Mouse (Mus musculus) olfactory bulb, adult 2 months (tissue): ENCODE data around the gene Cfap161. TPM values are rescaled to one million over a fixed set of nuclear protein-coding genes. Genes with fewer than 3 reads are reported as not detected.

Experiments
- H3K27ac ChIP-seq: fragments of 200-500 bp; 2 replicates; pipeline ENCODE4 v1.5.1; 2012; ENCODE audit warnings: low read depth, low read length; ENCODE audit not compliant: insufficient read depth
- H3K4me1 ChIP-seq: fragments of 200-500 bp; 2 replicates; pipeline ENCODE4 v1.6.1; 2012; ENCODE audit warnings: low read length; ENCODE audit not compliant: control insufficient read depth, insufficient read depth
- H3K4me3 ChIP-seq: fragments of 200-500 bp; 2 replicates; pipeline ENCODE4 v1.5.1; 2012; ENCODE audit warnings: mild to moderate bottlenecking, low read depth, low read length, moderate library complexity; ENCODE audit not compliant: insufficient read depth
- CTCF ChIP-seq: fragments of 200-500 bp; IDR thresholded peaks from 2 replicates; pipeline ENCODE4 v1.5.1; 2012; ENCODE audit warnings: low read depth, mild to moderate bottlenecking, low read length, moderate library complexity; ENCODE audit not compliant: insufficient read depth
- POLR2A ChIP-seq: fragments of 200-500 bp; IDR thresholded peaks from 2 replicates; pipeline ENCODE4 v1.6.1; 2012; ENCODE audit warnings: mild to moderate bottlenecking, low read depth, low read length, moderate library complexity; ENCODE audit not compliant: insufficient read depth
- WGBS: fragments of 180-500 bp; shearing (Covaris S2); methylation state at CpG from one replicate; pipeline ENCODE4 v1.1.7; 2018; 5-methylcytosine and 5-hydroxymethylcytosine counted together
- polyA plus RNA-seq: library from polyadenylated mRNA; stranded (reverse); fragments of >200 nt; gene quantifications from 2 replicates; pipeline ENCODE4 v1.2.4, GENCODE M21; 2012; ENCODE audit warnings: low replicate concordance; ENCODE audit not compliant: missing spikeins, insufficient read depth, insufficient read length

Gene Cfap161
- polyA plus RNA-seq, 1 experiment = not detected

DNA sequence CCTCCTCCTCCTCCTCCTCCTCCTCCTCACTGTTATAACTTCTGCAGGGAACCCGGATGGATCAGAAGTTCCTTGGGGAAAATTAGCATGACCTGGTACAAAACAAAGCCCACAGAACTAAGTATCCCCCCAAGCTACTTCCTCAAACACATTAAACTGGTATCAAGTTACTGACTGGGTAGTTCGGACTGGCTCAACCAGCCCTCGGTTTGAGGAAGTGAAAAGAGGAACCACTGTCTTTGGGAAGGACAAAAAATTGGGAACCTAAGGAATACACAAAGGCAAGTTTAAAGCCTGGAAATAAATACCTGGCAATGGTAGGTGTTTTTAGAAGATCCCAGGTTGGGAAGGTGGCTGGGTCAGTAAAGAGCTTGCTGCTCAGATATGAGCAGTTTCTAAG, 15.0 kb upstream of the Cfap161 start:
- Histone ChIP-seq H3K4me1 (peaks cover 10% of the 10 kb centered on the region), H3K27ac (no peak overlapping the region), H3K4me3 (no peak overlapping the region)
- 58% methylated on average over 3 of the region's 3 CpGs for WGBS
- no peak for TF ChIP-seq CTCF
- no peak for TF ChIP-seq POLR2A

DNA sequence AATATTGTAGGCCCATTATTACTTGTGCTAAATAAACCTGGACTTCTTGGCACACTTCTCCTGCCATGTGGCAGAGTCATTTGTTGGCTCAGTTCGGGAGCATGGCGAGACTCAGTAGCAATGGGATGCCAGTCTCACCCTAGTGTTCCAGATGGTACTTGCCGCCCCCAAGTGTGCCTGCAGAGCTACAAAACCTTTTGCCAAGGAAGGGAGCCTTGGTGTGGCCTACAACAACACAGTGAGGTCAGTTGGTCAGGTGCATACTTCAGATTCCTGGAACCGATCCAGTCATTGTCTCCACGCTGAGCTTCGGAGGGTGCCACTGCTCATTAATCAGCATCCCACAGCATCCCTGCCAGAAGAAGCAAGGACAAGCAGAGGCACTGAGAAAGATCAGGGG, 14.4 kb upstream of the Cfap161 start:
- peaks cover 10% of the 10 kb centered on the region for H3K4me1 ChIP-seq
- no peak overlapping the region for H3K27ac ChIP-seq
- no peak overlapping the region for H3K4me3 ChIP-seq
- 41% methylated on average over 6 of the region's 6 CpGs for WGBS
- no peak for TF ChIP-seq CTCF
- TF ChIP-seq POLR2A = no peak

DNA sequence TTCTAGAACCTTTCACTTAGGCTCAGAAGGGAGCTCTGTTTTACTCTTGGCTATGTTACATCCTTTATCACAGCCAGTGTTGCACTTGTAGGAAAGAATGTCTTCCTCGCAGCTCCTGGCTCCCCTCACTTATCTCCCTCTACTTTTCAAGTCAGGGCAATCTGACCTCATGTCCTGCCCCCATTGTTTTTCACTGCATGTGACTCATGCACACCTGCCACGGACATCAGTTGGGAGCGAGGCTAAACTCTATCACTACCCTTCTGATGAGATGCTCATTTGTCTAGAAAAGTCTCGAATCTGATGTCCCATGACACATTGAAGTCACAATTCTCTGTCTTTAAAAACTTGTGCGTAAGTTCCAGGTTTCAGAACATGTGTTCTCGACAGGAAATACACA, 12.3 kb upstream of the Cfap161 start:
- TF ChIP-seq POLR2A (no peak), CTCF (no peak)
- H3K4me1 ChIP-seq = peaks cover 10% of the 10 kb centered on the region
- H3K4me3 ChIP-seq = no peak overlapping the region
- 80% methylated on average over 6 of the region's 6 CpGs for WGBS
- H3K27ac ChIP-seq = no peak overlapping the region

DNA sequence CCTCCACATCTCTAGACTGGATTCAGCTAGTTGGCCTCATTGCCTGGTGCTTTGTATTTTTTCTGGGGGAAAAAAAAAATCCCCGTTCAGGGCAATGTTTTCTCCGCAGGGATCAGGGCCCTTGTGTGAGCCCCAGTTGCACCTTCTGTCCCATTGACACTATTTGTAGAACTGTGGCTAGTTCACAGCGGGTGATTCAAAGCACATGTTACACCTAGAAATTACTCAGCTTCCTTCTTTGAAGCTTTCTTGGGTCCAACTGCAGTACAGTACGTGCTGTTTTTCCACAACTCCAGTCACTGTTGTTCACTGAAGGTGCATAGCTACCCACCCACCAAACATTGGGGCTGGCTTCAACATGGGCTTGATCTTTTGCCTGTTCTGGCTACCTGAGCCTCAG, 9.1 kb upstream of the Cfap161 start:
- 0 out of 2 replicates have a peak, but pooled peaks cover 2% of the 10 kb centered on the region for H3K4me1 ChIP-seq
- WGBS = 86% methylated on average over 4 of the region's 4 CpGs
- no peak overlapping the region for H3K4me3 ChIP-seq
- TF ChIP-seq CTCF (no peak), POLR2A (no peak)
- H3K27ac ChIP-seq = no peak overlapping the region

DNA sequence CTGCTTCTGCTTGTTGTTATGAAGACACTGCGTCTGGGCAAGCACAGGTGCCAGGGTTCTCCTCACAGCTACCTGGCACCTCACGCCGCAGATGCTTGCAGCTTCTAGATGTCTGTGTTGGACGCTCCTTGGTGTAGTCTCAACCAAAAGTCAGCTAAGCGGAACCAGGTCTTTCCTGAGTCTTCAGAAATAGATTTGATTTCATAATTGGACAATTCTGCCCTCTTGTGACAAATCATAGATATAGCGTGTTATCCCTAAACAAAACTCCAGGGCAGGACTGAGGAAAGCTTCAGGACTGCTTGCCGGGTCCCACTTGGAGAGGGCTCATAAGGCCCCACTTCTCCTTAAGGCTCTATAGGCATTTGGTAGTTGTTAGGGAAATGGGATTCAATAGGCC, 7.8 kb upstream of the Cfap161 start:
- Histone ChIP-seq H3K4me3 (no peak overlapping the region), H3K4me1 (0 out of 2 replicates have a peak, but pooled peaks cover 2% of the 10 kb centered on the region), H3K27ac (no peak overlapping the region)
- TF ChIP-seq POLR2A (no peak), CTCF (peak; percentile 20; the same call in 1 of the 2 replicates)
- WGBS = 59% methylated on average over 7 of the region's 7 CpGs

DNA sequence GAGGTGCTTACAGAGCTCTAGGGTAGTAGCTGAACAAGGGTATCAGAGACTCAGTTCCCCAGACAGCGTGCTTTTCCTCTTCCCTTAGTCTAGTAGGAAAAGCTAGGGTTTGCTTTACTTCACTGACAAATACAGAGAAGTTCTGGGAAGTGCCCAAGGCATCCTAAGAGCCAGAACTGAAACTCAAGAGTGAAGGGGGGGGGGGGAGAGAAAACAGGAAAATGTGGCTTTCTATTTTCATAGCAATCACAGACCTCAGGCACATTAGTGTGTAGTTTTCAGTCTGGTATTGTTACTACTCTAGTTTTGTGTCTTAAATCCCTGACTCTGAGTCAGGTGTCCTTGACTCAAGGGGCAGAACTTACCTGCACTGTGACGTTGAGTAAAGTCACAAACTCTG, 7.3 kb upstream of the Cfap161 start:
- TF ChIP-seq POLR2A = no peak
- no peak for TF ChIP-seq CTCF

DNA sequence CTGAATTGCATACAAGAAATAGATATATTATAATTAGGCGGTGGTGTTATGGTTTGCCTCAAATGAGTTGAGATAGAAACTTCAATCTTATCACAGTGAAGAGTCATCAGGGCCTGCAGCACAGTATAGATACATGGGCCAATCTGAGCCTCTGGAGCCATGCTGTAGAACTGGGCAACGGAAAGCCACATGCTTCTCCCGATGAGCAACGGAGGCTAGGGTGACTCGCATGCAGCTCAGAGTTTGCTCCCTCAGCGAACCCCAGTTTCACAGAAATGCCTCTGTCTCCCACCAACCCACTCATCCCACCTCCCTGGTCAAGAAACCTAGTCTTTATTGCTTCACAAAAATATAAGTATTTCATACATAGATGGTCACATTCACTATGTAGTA, 6.8 kb upstream of the Cfap161 start:
- TF ChIP-seq CTCF = no peak
- no peak for TF ChIP-seq POLR2A
- H3K4me1 ChIP-seq = 0 out of 2 replicates have a peak, but pooled peaks cover 2% of the 10 kb centered on the region
- H3K27ac ChIP-seq = no peak overlapping the region
- WGBS = 94% methylated on average over 6 of the region's 6 CpGs
- H3K4me3 ChIP-seq = no peak overlapping the region

More for the DNA sequence above, 7.3 kb upstream of the Cfap161 start:
- Histone ChIP-seq H3K4me3 (no peak overlapping the region), H3K27ac (no peak overlapping the region), H3K4me1 (0 out of 2 replicates have a peak, but pooled peaks cover 2% of the 10 kb centered on the region)
- WGBS = 92% methylated on average over 2 of the region's 2 CpGs

DNA sequence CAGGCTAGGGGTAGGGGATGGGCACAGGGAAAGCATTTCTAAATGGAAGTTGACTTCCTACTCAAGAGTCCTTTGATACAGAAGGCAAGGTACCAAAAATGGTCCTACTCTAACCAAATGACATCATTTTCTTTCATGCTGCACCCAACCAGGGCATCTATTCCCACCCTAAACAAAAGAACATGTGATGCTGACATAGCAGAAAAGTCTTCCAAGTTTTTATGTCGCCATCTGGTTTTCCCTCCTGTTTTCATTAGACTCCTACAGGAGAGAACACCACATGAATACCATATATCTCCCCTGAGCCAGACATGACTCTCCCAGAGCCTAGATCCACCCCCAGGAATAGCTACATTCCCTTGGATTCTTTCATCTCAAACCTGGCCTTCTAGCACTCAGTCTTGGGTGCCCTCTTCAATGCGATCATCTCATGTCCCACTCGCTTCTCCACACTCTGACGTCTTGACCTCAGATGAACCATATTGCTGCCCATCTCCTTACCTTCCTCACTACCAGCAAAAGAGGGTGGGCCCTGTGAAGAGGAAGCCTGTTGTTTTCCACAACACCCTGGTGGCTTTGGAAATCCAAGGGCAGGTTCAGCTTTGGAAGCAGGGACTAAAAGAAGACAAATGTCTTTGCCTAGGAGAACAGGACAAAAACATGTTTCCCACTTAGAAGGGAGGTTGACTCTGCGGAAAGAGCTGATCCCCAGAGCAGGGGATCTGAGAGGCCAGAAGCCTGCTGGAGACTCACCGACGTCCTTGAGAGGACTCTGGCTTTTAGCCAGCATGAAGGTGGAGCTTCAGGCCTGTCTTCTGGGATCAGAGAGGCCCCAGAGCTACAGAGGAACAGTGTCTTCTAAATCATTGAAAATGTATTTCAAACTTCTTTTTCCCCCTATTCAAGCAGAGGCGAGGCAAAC, 6.1 kb upstream of the Cfap161 start:
- no peak for TF ChIP-seq POLR2A
- TF ChIP-seq CTCF = no peak
- WGBS = 82% methylated on average over 8 of the region's 8 CpGs
- no peak overlapping the region for H3K4me3 ChIP-seq
- H3K27ac ChIP-seq = no peak overlapping the region
- 0 out of 2 replicates have a peak, but pooled peaks cover 2% of the 10 kb centered on the region for H3K4me1 ChIP-seq

DNA sequence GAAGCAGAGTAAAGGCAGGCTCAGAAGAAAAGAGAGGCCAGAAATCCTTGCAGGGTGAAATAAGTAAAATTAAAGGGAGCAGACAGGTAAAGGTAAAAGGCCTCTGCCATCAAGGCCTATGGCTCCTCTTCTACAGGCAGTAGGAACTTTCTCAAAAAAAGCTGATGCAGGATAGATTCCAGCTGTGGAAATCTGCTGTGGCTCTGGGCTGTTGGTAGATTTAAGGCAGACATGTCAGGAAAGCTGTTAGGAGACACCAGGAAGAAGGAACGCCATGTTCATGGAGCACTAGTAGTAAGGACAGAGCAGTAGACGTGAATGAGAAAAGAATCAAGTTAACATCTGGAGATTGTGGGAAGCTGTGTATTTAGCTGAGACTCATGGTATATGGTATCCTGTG, 5.4 kb upstream of the Cfap161 start:
- WGBS = 100% methylated on average over 2 of the region's 2 CpGs
- Histone ChIP-seq H3K4me1 (0 out of 2 replicates have a peak, but pooled peaks cover 2% of the 10 kb centered on the region), H3K4me3 (no peak overlapping the region), H3K27ac (no peak overlapping the region)
- no peak for TF ChIP-seq POLR2A
- TF ChIP-seq CTCF = no peak

DNA sequence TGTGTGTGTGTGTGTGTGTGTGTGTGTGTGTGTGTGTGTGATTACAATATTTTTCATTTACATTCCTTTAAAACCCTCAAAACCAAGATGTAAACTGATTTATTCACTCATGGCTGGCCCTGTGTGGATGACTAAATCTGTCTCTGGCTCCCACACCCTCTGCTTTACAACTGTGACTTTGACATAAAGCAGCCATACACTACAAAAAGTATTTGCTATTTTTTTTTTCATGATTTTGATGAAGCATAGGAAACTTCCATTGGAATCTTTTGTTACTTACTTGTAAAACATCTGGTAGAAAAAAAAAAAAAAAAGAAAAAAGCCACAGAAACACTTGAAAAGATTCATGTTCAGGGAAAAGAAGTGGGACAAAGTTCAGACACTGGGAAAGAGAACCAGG, 3.3 kb upstream of the Cfap161 start:
- TF ChIP-seq POLR2A (no peak), CTCF (no peak)
- no peak overlapping the region for H3K4me3 ChIP-seq
- no peak overlapping the region for H3K27ac ChIP-seq
- peaks cover 6% of the 10 kb centered on the region; the same call in 1 of the 2 replicates for H3K4me1 ChIP-seq
